Mouse (Mus musculus): Measurements from ENCODE around the gene Vmp1. TPM values are rescaled to one million over a fixed set of nuclear protein-coding genes. Genes with fewer than 3 reads are reported as not detected.

Vmp1 gene
- polyA plus RNA-seq, 1 experiment = 157 TPM

GRCm38 (mm10) chr11:86587830-86588229 lies 95.8 kb downstream of the Vmp1 start:
- TF ChIP-seq CEBPB (IDR thresholded peaks at IDR 0.05; ENCODE audit: low read depth) = no peak
- no peak for TF ChIP-seq MYOG (IDR thresholded peaks at IDR 0.05; ENCODE audit: control insufficient read depth, extremely low read depth, insufficient read length)
- TF ChIP-seq MAX (IDR thresholded peaks at IDR 0.05) = no peak
- TF ChIP-seq USF1 (IDR thresholded peaks at IDR 0.05; ENCODE audit: low read depth) = no peak
- no peak for TF ChIP-seq MYOD1 (IDR thresholded peaks at IDR 0.05; ENCODE audit: control insufficient read depth, insufficient read length, low read depth)
- no peak for TF ChIP-seq FOSL1 (IDR thresholded peaks at IDR 0.05; ENCODE audit: insufficient read depth, low read length, poor library complexity, severe bottlenecking)
- no peak for TF ChIP-seq CTCF (IDR thresholded peaks at IDR 0.05; ENCODE audit: control insufficient read depth, insufficient read depth, insufficient read length)
- Histone ChIP-seq H3K79me3 (ENCODE audit: low read depth) (peaks cover 70% of the 10 kb centered on the region), H3K36me3 (ENCODE audit: control insufficient read depth, insufficient read depth) (peaks cover 64% of the 10 kb centered on the region), H3K79me2 (ENCODE audit: control insufficient read depth, insufficient read depth) (peaks cover 89% of the 10 kb centered on the region), H3K4me3 (ENCODE audit: insufficient read depth, poor library complexity, severe bottlenecking) (no peak overlapping the region), H3K27me3 (ENCODE audit: control insufficient read depth, insufficient read depth, insufficient read length) (no peaks in the 10 kb centered on the region), H3ac (ENCODE audit: control insufficient read depth, insufficient read length, low read depth) (peak overlapping the region; percentile 56)

- H3ac ChIP-seq (ENCODE audit: control insufficient read depth, insufficient read length, low read depth) = peak overlapping the region; percentile 100
- H3K4me3 ChIP-seq (ENCODE audit: insufficient read depth, poor library complexity, severe bottlenecking) = peak overlapping the region; percentile 98
- peaks cover 66% of the 10 kb centered on the region for H3K36me3 ChIP-seq (ENCODE audit: control insufficient read depth, insufficient read depth)
- H3K27me3 ChIP-seq (ENCODE audit: control insufficient read depth, insufficient read depth, insufficient read length) = no peaks in the 10 kb centered on the region
- peaks cover 71% of the 10 kb centered on the region for H3K79me3 ChIP-seq (ENCODE audit: low read depth)
- peaks cover 89% of the 10 kb centered on the region for H3K79me2 ChIP-seq (ENCODE audit: control insufficient read depth, insufficient read depth)
- TF ChIP-seq CTCF (IDR thresholded peaks at IDR 0.05; ENCODE audit: control insufficient read depth, insufficient read depth, insufficient read length) (no peak), USF1 (IDR thresholded peaks at IDR 0.05; ENCODE audit: low read depth) (no peak), FOSL1 (IDR thresholded peaks at IDR 0.05; ENCODE audit: insufficient read depth, low read length, poor library complexity, severe bottlenecking) (peak; percentile 48), CEBPB (IDR thresholded peaks at IDR 0.05; ENCODE audit: low read depth) (peak; percentile 59), MAX (IDR thresholded peaks at IDR 0.05) (peak; percentile 40)
Measured at GRCm38 (mm10) chr11:86586868-86587792, 96.5 kb downstream of the Vmp1 start.

GRCm38 (mm10) chr11:86586177-86586867 lies 97.3 kb downstream of the Vmp1 start:
- Histone ChIP-seq H3K27me3 (ENCODE audit: control insufficient read depth, insufficient read depth, insufficient read length) (no peaks in the 10 kb centered on the region), H3K36me3 (ENCODE audit: control insufficient read depth, insufficient read depth) (peaks cover 60% of the 10 kb centered on the region), H3K79me2 (ENCODE audit: control insufficient read depth, insufficient read depth) (peaks cover 85% of the 10 kb centered on the region), H3K79me3 (ENCODE audit: low read depth) (peaks cover 63% of the 10 kb centered on the region), H3K4me3 (ENCODE audit: insufficient read depth, poor library complexity, severe bottlenecking) (peak overlapping the region; percentile 98), H3ac (ENCODE audit: control insufficient read depth, insufficient read length, low read depth) (peak overlapping the region; percentile 100)
- TF ChIP-seq MAX (IDR thresholded peaks at IDR 0.05) = peak; percentile 42
- no peak for TF ChIP-seq MYOD1 (IDR thresholded peaks at IDR 0.05; ENCODE audit: control insufficient read depth, insufficient read length, low read depth)
- peak; percentile 8 for TF ChIP-seq USF1 (IDR thresholded peaks at IDR 0.05; ENCODE audit: low read depth)
- TF ChIP-seq CTCF (IDR thresholded peaks at IDR 0.05; ENCODE audit: control insufficient read depth, insufficient read depth, insufficient read length) = no peak
- no peak for TF ChIP-seq FOSL1 (IDR thresholded peaks at IDR 0.05; ENCODE audit: insufficient read depth, low read length, poor library complexity, severe bottlenecking)
- no peak for TF ChIP-seq CEBPB (IDR thresholded peaks at IDR 0.05; ENCODE audit: low read depth)

GRCm38 (mm10) chr11:86585598-86585984 lies 98.0 kb downstream of the Vmp1 start:
- Histone ChIP-seq H3K4me3 (ENCODE audit: insufficient read depth, poor library complexity, severe bottlenecking) (peak overlapping the region; percentile 98), H3K27me3 (ENCODE audit: control insufficient read depth, insufficient read depth, insufficient read length) (no peaks in the 10 kb centered on the region), H3K79me3 (ENCODE audit: low read depth) (peaks cover 56% of the 10 kb centered on the region), H3K79me2 (ENCODE audit: control insufficient read depth, insufficient read depth) (peaks cover 77% of the 10 kb centered on the region), H3ac (ENCODE audit: control insufficient read depth, insufficient read length, low read depth) (peak overlapping the region; percentile 93), H3K36me3 (ENCODE audit: control insufficient read depth, insufficient read depth) (peaks cover 53% of the 10 kb centered on the region)
- no peak for TF ChIP-seq USF1 (IDR thresholded peaks at IDR 0.05; ENCODE audit: low read depth)
- TF ChIP-seq CTCF (IDR thresholded peaks at IDR 0.05; ENCODE audit: control insufficient read depth, insufficient read depth, insufficient read length) = no peak
- no peak for TF ChIP-seq MYOD1 (IDR thresholded peaks at IDR 0.05; ENCODE audit: control insufficient read depth, insufficient read length, low read depth)
- TF ChIP-seq FOSL1 (IDR thresholded peaks at IDR 0.05; ENCODE audit: insufficient read depth, low read length, poor library complexity, severe bottlenecking) = no peak
- no peak for TF ChIP-seq CEBPB (IDR thresholded peaks at IDR 0.05; ENCODE audit: low read depth)
- TF ChIP-seq MYOG (IDR thresholded peaks at IDR 0.05; ENCODE audit: control insufficient read depth, extremely low read depth, insufficient read length) = no peak
- TF ChIP-seq MAX (IDR thresholded peaks at IDR 0.05) = no peak

- no peak for TF ChIP-seq MAX (IDR thresholded peaks at IDR 0.05)
- no peak for TF ChIP-seq CTCF (IDR thresholded peaks at IDR 0.05; ENCODE audit: control insufficient read depth, insufficient read depth, insufficient read length)
- TF ChIP-seq FOSL1 (IDR thresholded peaks at IDR 0.05; ENCODE audit: insufficient read depth, low read length, poor library complexity, severe bottlenecking) = no peak
- no peak for TF ChIP-seq USF1 (IDR thresholded peaks at IDR 0.05; ENCODE audit: low read depth)
- no peak for TF ChIP-seq MYOG (IDR thresholded peaks at IDR 0.05; ENCODE audit: control insufficient read depth, extremely low read depth, insufficient read length)
- TF ChIP-seq MYOD1 (IDR thresholded peaks at IDR 0.05; ENCODE audit: control insufficient read depth, insufficient read length, low read depth) = no peak
- no peak for TF ChIP-seq CEBPB (IDR thresholded peaks at IDR 0.05; ENCODE audit: low read depth)
- Histone ChIP-seq H3K4me3 (ENCODE audit: insufficient read depth, poor library complexity, severe bottlenecking) (peak overlapping the region; percentile 98), H3K79me3 (ENCODE audit: low read depth) (peaks cover 51% of the 10 kb centered on the region), H3ac (ENCODE audit: control insufficient read depth, insufficient read length, low read depth) (peak overlapping the region; percentile 93), H3K36me3 (ENCODE audit: control insufficient read depth, insufficient read depth) (peaks cover 49% of the 10 kb centered on the region), H3K79me2 (ENCODE audit: control insufficient read depth, insufficient read depth) (peaks cover 72% of the 10 kb centered on the region), H3K27me3 (ENCODE audit: control insufficient read depth, insufficient read depth, insufficient read length) (no peaks in the 10 kb centered on the region)
Measured at GRCm38 (mm10) chr11:86584898-86585597, 98.6 kb downstream of the Vmp1 start.

Measured in C2C12 (cell line).